8 mouse cellular contexts compared by ENCODE assay signal in genomic region chr11:97781478-97781831, GRCm38 (mm10). TPM values are rescaled to one million over a fixed set of nuclear protein-coding genes. Genes with fewer than 3 reads are reported as not detected.
DNase-seq lines count a peak whose midpoint lies in the region; ATAC-seq and TF ChIP-seq lines count a peak whose summit lies in the region.

No protein-coding gene starts in this region.

- DNase-seq in spleen, adult 2 months (ENCODE audit: low read depth in 1 of 2, low spot score in 2 of 2) = no peak
- no peak for DNase-seq in spleen, adult 12 weeks (ENCODE audit: low spot score)
- no peak for DNase-seq in embryo, embryonic 10 days (ENCODE audit: low spot score)
- DNase-seq in layer of hippocampus, postnatal 10 days (ENCODE audit: low spot score in 2 of 2) = no peak

- WGBS in spleen, adult 2 months = 1% methylated on average over 11 of the region's 11 CpGs
- 1% methylated on average over 11 of the region's 11 CpGs for WGBS in limb, embryonic 13.5 days
- WGBS in stomach, embryonic 15.5 days = 2% methylated on average over 11 of the region's 11 CpGs

- TF ChIP-seq CTCF in spleen, adult 2 months (IDR thresholded peaks at IDR 0.05; ENCODE audit: extremely low read depth, insufficient read depth, insufficient read length, insufficient replicate concordance) = no peak

- H3K36me3 ChIP-seq in spleen, adult 2 months (ENCODE audit: control insufficient read depth, insufficient read depth, low read length) = peaks cover 30% of the 10 kb centered on the region
- H3K36me3 ChIP-seq in limb, embryonic 13.5 days = peaks cover 47% of the 10 kb centered on the region
- H3K36me3 ChIP-seq in stomach, embryonic 15.5 days = peaks cover 36% of the 10 kb centered on the region

- H3K4me3 ChIP-seq in spleen, adult 2 months (ENCODE audit: extremely low read depth, insufficient read depth, insufficient read length) = peak overlapping the region; percentile 90
- peak overlapping the region; percentile 96 for H3K4me3 ChIP-seq in limb, embryonic 13.5 days
- H3K4me3 ChIP-seq in stomach, embryonic 15.5 days (replicated peaks) = peak overlapping the region; percentile 79

- no peaks in the 10 kb centered on the region for H3K9me3 ChIP-seq in limb, embryonic 13.5 days
- H3K9me3 ChIP-seq in stomach, embryonic 15.5 days = no peaks in the 10 kb centered on the region

- no peak for TF ChIP-seq POLR2A in spleen, adult 2 months (IDR thresholded peaks at IDR 0.05; ENCODE audit: low read depth, low read length)

- peak overlapping the region; percentile 81 for H3K27ac ChIP-seq in spleen, adult 2 months (ENCODE audit: insufficient read depth, low read length)
- peak overlapping the region; percentile 92 for H3K27ac ChIP-seq in limb, embryonic 13.5 days
- peak overlapping the region; percentile 92; the same call in 1 of the 2 replicates for H3K27ac ChIP-seq in stomach, embryonic 15.5 days

- peaks cover 7% of the 10 kb centered on the region; the same call in 1 of the 2 replicates for H3K4me1 ChIP-seq in spleen, adult 2 months (ENCODE audit: control insufficient read depth, insufficient read depth, insufficient read length)
- H3K4me1 ChIP-seq in limb, embryonic 13.5 days = peaks cover 22% of the 10 kb centered on the region
- H3K4me1 ChIP-seq in stomach, embryonic 15.5 days = peaks cover 13% of the 10 kb centered on the region

- peak overlapping the region; percentile 80 for H3K4me2 ChIP-seq in limb, embryonic 13.5 days (replicated peaks)
- H3K4me2 ChIP-seq in stomach, embryonic 15.5 days = peak overlapping the region; percentile 60

- ATAC-seq in erythroid progenitor cell, adult 5-6 weeks (replicated peaks; ENCODE audit: low FRiP score, poor library complexity, severe bottlenecking) = peak; percentile 18; the same call in 1 of the 2 replicates
- no peak for ATAC-seq in limb, embryonic 13.5 days (ENCODE audit: low FRiP score, low read depth)
- ATAC-seq in stomach, embryonic 15.5 days (ENCODE audit: insufficient read depth, low FRiP score, low read depth) = no peak
- no peak for ATAC-seq in megakaryocyte progenitor cell, adult 5-6 weeks (replicated peaks; ENCODE audit: poor library complexity)

- H3K27me3 ChIP-seq in spleen, adult 2 months (ENCODE audit: control insufficient read depth, insufficient read depth, low read length) = no peaks in the 10 kb centered on the region
- H3K27me3 ChIP-seq in limb, embryonic 13.5 days = no peaks in the 10 kb centered on the region
- no peaks in the 10 kb centered on the region for H3K27me3 ChIP-seq in stomach, embryonic 15.5 days (replicated peaks)

- H3K9ac ChIP-seq in limb, embryonic 13.5 days = peak overlapping the region; percentile 100
- H3K9ac ChIP-seq in stomach, embryonic 15.5 days = peak overlapping the region; percentile 92

RNA-seq across cellular contexts. Expression of gene Rpl23, which starts 0.8 kb away (rescaled TPM):
- 96.9 and 98.1 TPM in 2 replicates for polyA plus RNA-seq in spleen, adult 2 months (2012; rRNA removed)
- 324 and 337 TPM in 2 replicates for total RNA-seq in erythroid progenitor cell, adult 5-6 weeks (2015; ENCODE audit: low replicate concordance)
- 331 and 402 TPM in 2 replicates for total RNA-seq in erythroid progenitor cell, adult 5-6 weeks (2017; ENCODE audit: low replicate concordance)
- polyA plus RNA-seq in limb, embryonic 13.5 days (2015; fragmentation: Nextera tagmentation; extraction: Ambion mirVana) = 547 and 558 TPM in 2 replicates
- polyA plus RNA-seq in stomach, embryonic 15.5 days (2015; fragmentation: Nextera tagmentation; extraction: Ambion mirVana) = 502 and 526 TPM in 2 replicates
- 100 to 1,000 TPM; 458 to 501 TPM for total RNA-seq in layer of hippocampus, postnatal 10 days (2021)
- total RNA-seq in megakaryocyte progenitor cell, adult 5-6 weeks (2015) = 1,765 and 1,897 TPM in 2 replicates
- total RNA-seq in megakaryocyte progenitor cell, adult 5-6 weeks (2017) = 1,416 and 1,747 TPM in 2 replicates

RNA-seq across cellular contexts. Expression of gene 1700001P01Rik, which starts 5.7 kb away (rescaled TPM):
- polyA plus RNA-seq in spleen, adult 2 months (2012; rRNA removed) = not detected in 2 replicates
- not detected in 2 replicates for total RNA-seq in erythroid progenitor cell, adult 5-6 weeks (2015; ENCODE audit: low replicate concordance)
- total RNA-seq in erythroid progenitor cell, adult 5-6 weeks (2017; ENCODE audit: low replicate concordance) = not detected in 2 replicates
- 0.83 TPM in 1 of 2 replicates, not detected in the other for polyA plus RNA-seq in limb, embryonic 13.5 days (2015; fragmentation: Nextera tagmentation; extraction: Ambion mirVana)
- polyA plus RNA-seq in stomach, embryonic 15.5 days (2015; fragmentation: Nextera tagmentation; extraction: Ambion mirVana) = 0.37 and 0.60 TPM in 2 replicates
- total RNA-seq in layer of hippocampus, postnatal 10 days (2021) = under 1 TPM; 0.58 to 0.85 TPM
- total RNA-seq in megakaryocyte progenitor cell, adult 5-6 weeks (2015) = 0.64 TPM in 1 of 2 replicates, not detected in the other
- total RNA-seq in megakaryocyte progenitor cell, adult 5-6 weeks (2017) = 0.30 TPM in 1 of 2 replicates, not detected in the other

RNA-seq across cellular contexts. Expression of gene Cwc25, which starts 15.1 kb away (rescaled TPM):
- 6.7 TPM in 2 replicates for polyA plus RNA-seq in spleen, adult 2 months (2012; rRNA removed)
- 8.3 and 13.8 TPM in 2 replicates for total RNA-seq in erythroid progenitor cell, adult 5-6 weeks (2015; ENCODE audit: low replicate concordance)
- 8.8 and 19.1 TPM in 2 replicates for total RNA-seq in erythroid progenitor cell, adult 5-6 weeks (2017; ENCODE audit: low replicate concordance)
- polyA plus RNA-seq in limb, embryonic 13.5 days (2015; fragmentation: Nextera tagmentation; extraction: Ambion mirVana) = 21.0 and 23.3 TPM in 2 replicates
- 14.8 and 16.8 TPM in 2 replicates for polyA plus RNA-seq in stomach, embryonic 15.5 days (2015; fragmentation: Nextera tagmentation; extraction: Ambion mirVana)
- 10 to 100 TPM; 19.5 to 20.6 TPM for total RNA-seq in layer of hippocampus, postnatal 10 days (2021)
- 8.8 and 9.3 TPM in 2 replicates for total RNA-seq in megakaryocyte progenitor cell, adult 5-6 weeks (2015)
- total RNA-seq in megakaryocyte progenitor cell, adult 5-6 weeks (2017) = 16.7 and 19.2 TPM in 2 replicates

RNA-seq across cellular contexts. Expression of gene Lasp1, which starts 17.3 kb away (rescaled TPM):
- 69.4 and 75.2 TPM in 2 replicates for polyA plus RNA-seq in spleen, adult 2 months (2012; rRNA removed)
- total RNA-seq in erythroid progenitor cell, adult 5-6 weeks (2015; ENCODE audit: low replicate concordance) = 28.9 and 33.5 TPM in 2 replicates
- 14.8 and 57.0 TPM in 2 replicates for total RNA-seq in erythroid progenitor cell, adult 5-6 weeks (2017; ENCODE audit: low replicate concordance)
- polyA plus RNA-seq in limb, embryonic 13.5 days (2015; fragmentation: Nextera tagmentation; extraction: Ambion mirVana) = 128 and 138 TPM in 2 replicates
- polyA plus RNA-seq in stomach, embryonic 15.5 days (2015; fragmentation: Nextera tagmentation; extraction: Ambion mirVana) = 112 and 122 TPM in 2 replicates
- total RNA-seq in layer of hippocampus, postnatal 10 days (2021) = 100 to 1,000 TPM; 148 to 150 TPM
- 40.1 and 47.2 TPM in 2 replicates for total RNA-seq in megakaryocyte progenitor cell, adult 5-6 weeks (2015)
- 139 and 201 TPM in 2 replicates for total RNA-seq in megakaryocyte progenitor cell, adult 5-6 weeks (2017)

RNA-seq across cellular contexts. Expression of gene Pip4k2b, which starts 37.0 kb away (rescaled TPM):
- polyA plus RNA-seq in spleen, adult 2 months (2012; rRNA removed) = 17.6 and 19.1 TPM in 2 replicates
- total RNA-seq in erythroid progenitor cell, adult 5-6 weeks (2015; ENCODE audit: low replicate concordance) = 2.9 and 4.0 TPM in 2 replicates
- total RNA-seq in erythroid progenitor cell, adult 5-6 weeks (2017; ENCODE audit: low replicate concordance) = 2.1 and 12.6 TPM in 2 replicates
- polyA plus RNA-seq in limb, embryonic 13.5 days (2015; fragmentation: Nextera tagmentation; extraction: Ambion mirVana) = 2.8 and 3.3 TPM in 2 replicates
- 1.4 and 1.5 TPM in 2 replicates for polyA plus RNA-seq in stomach, embryonic 15.5 days (2015; fragmentation: Nextera tagmentation; extraction: Ambion mirVana)
- total RNA-seq in layer of hippocampus, postnatal 10 days (2021) = 100 to 1,000 TPM; 121 to 138 TPM
- total RNA-seq in megakaryocyte progenitor cell, adult 5-6 weeks (2015) = 16.9 and 17.6 TPM in 2 replicates
- total RNA-seq in megakaryocyte progenitor cell, adult 5-6 weeks (2017) = 17.2 and 28.6 TPM in 2 replicates
